Mouse (Mus musculus) olfactory bulb, adult 2 months (tissue): ENCODE results near the gene Katnb1. TPM values are rescaled to one million over a fixed set of nuclear protein-coding genes. Genes with fewer than 3 reads are reported as not detected.
A peak's percentile ranks its signal among the peaks of the same experiment; 100 is the strongest.

Experiments used
- H3K27ac ChIP-seq: fragments of 200-500 bp; 2 replicates; pipeline ENCODE4 v1.5.1; 2012; ENCODE audit warnings: low read depth, low read length; ENCODE audit not compliant: insufficient read depth
- H3K4me1 ChIP-seq: fragments of 200-500 bp; 2 replicates; pipeline ENCODE4 v1.6.1; 2012; ENCODE audit warnings: low read length; ENCODE audit not compliant: control insufficient read depth, insufficient read depth
- H3K4me3 ChIP-seq: fragments of 200-500 bp; 2 replicates; pipeline ENCODE4 v1.5.1; 2012; ENCODE audit warnings: mild to moderate bottlenecking, low read depth, low read length, moderate library complexity; ENCODE audit not compliant: insufficient read depth
- CTCF ChIP-seq: fragments of 200-500 bp; IDR thresholded peaks from 2 replicates; pipeline ENCODE4 v1.5.1; 2012; ENCODE audit warnings: low read depth, mild to moderate bottlenecking, low read length, moderate library complexity; ENCODE audit not compliant: insufficient read depth
- POLR2A ChIP-seq: fragments of 200-500 bp; IDR thresholded peaks from 2 replicates; pipeline ENCODE4 v1.6.1; 2012; ENCODE audit warnings: mild to moderate bottlenecking, low read depth, low read length, moderate library complexity; ENCODE audit not compliant: insufficient read depth
- WGBS: fragments of 180-500 bp; shearing (Covaris S2); methylation state at CpG from one replicate; pipeline ENCODE4 v1.1.7; 2018; 5-methylcytosine and 5-hydroxymethylcytosine counted together
- polyA plus RNA-seq: library from polyadenylated mRNA; stranded (reverse); fragments of >200 nt; gene quantifications from 2 replicates; pipeline ENCODE4 v1.2.4, GENCODE M21; 2012; ENCODE audit warnings: low replicate concordance; ENCODE audit not compliant: missing spikeins, insufficient read depth, insufficient read length

Gene Katnb1
- polyA plus RNA-seq, 1 experiment, result not detected

GRCm38 (mm10) chr8:95079305-95079704 lies 1.7 kb upstream of the Katnb1 start:
- Histone ChIP-seq H3K4me3 (no peak overlapping the region), H3K4me1 (peaks cover 14% of the 10 kb centered on the region), H3K27ac (no peak overlapping the region)
- 87% methylated on average over 4 of the region's 4 CpGs for WGBS
- no peak for TF ChIP-seq CTCF
- no peak for TF ChIP-seq POLR2A

GRCm38 (mm10) chr8:95081650-95082049 lies 664 bp downstream of the Katnb1 start:
- no peak overlapping the region for H3K27ac ChIP-seq
- H3K4me3 ChIP-seq, result peak overlapping the region; percentile 82
- 3% methylated on average over 11 of the region's 11 CpGs for WGBS
- H3K4me1 ChIP-seq, result peaks cover 26% of the 10 kb centered on the region
- TF ChIP-seq CTCF (no peak), POLR2A (no peak)

DNA sequence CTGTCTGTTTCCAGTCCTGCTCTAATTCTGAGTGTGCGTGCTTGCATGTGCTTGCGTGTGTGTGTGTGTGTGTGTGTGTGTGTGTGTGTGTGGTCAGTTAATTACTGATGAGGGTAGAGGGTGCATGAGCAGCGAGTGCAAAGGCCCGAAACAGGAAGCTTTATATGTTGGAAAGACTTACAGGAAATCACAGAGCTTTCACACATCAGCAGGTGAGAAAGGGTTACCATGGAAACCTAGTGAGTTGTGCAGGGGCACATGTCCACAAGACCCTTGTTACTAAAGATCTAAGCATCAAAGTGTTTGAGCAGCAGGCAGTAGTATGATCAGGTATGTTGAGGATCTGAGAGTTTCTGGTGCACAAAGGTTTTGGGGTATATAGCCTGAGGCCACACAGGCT lies 3.3 kb downstream of the Katnb1 start:
- no peak for TF ChIP-seq CTCF
- no peak for TF ChIP-seq POLR2A
- 84% methylated on average over 4 of the region's 4 CpGs for WGBS
- Histone ChIP-seq H3K4me1 (peaks cover 33% of the 10 kb centered on the region), H3K27ac (no peak overlapping the region), H3K4me3 (no peak overlapping the region)

GRCm38 (mm10) chr8:95084744-95085431 lies 3.9 kb downstream of the Katnb1 start:
- H3K4me1 ChIP-seq, result peaks cover 33% of the 10 kb centered on the region
- H3K4me3 ChIP-seq, result no peak overlapping the region
- 86% methylated on average over 10 of the region's 10 CpGs for WGBS
- no peak overlapping the region for H3K27ac ChIP-seq
- TF ChIP-seq CTCF, result no peak
- no peak for TF ChIP-seq POLR2A

DNA sequence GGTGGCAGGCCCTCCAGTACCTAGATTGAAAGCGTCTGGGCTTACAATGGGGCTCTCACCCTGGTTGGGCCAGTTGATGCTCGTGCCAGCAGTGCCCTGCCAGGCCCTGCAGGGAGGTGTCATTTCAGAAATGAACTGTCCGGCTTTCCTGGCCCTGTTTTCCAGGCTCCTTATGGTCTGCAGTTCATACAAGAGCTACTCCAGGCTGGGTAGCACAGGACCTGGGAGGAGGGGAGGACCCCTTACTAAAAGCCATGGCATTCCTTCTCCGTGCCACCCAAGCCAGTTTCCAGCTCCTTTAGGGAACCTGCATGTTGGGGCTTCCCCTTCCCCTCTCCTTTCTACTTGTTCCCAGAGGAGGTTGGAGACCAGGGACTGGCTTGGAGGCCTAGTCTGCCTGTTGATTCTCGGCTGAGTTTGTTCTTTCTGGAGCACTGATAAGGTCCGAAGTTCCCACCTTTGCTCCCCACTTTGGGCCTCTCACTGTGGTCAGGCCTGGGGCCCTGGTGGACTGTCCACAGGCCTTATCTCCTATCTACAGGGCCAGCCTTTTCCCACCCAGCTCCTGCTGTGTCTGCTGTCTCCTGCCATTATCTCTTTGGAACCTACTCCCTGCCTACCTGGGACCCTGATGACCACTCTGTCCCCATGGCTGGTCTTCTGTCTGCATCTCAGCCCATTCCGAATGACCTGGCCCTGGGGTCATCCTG lies 4.6 kb downstream of the Katnb1 start:
- TF ChIP-seq POLR2A (no peak), CTCF (no peak)
- WGBS, result 84% methylated on average over 7 of the region's 7 CpGs
- Histone ChIP-seq H3K4me3 (no peak overlapping the region), H3K27ac (no peak overlapping the region), H3K4me1 (peaks cover 33% of the 10 kb centered on the region)

GRCm38 (mm10) chr8:95093574-95093973 lies 12.6 kb downstream of the Katnb1 start:
- H3K4me3 ChIP-seq, result no peak overlapping the region
- TF ChIP-seq CTCF, result no peak
- TF ChIP-seq POLR2A, result no peak

DNA sequence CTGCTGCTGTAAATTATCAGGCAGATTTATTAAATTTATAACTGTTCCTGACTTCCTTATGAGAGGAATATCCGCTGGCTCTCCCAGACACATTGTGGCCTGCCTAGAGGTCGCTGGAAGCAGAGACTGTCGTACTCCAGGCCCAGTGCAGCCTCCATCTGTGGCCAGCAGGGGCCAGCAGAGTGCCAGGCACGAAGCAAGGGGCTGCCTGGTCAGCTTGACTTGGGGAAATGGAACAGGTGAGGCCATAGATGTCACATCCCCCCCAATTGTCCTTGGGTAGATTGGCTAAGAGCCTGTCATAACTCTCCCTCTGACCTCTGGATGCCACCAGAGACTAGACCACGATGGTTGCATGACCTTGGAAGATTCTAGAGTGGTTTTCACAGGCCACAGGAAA lies 18.0 kb downstream of the Katnb1 start:
- 27% methylated on average over 5 of the region's 5 CpGs for WGBS
- Histone ChIP-seq H3K27ac (no peak overlapping the region), H3K4me3 (no peak overlapping the region), H3K4me1 (no peaks in the 10 kb centered on the region)
- TF ChIP-seq CTCF (peak; percentile 88), POLR2A (no peak)

More at GRCm38 (mm10) chr8:95093574-95093973, 12.6 kb downstream of the Katnb1 start:
- peaks cover 5% of the 10 kb centered on the region; the same call in 1 of the 2 replicates for H3K4me1 ChIP-seq
- H3K27ac ChIP-seq, result no peak overlapping the region
- 79% methylated on average over 4 of the region's 4 CpGs for WGBS

- Histone ChIP-seq H3K27ac (no peak overlapping the region), H3K4me3 (no peak overlapping the region), H3K4me1 (no peaks in the 10 kb centered on the region)
- WGBS, result 73% methylated on average over 4 of the region's 4 CpGs
- TF ChIP-seq CTCF (no peak), POLR2A (no peak)
Measured at GRCm38 (mm10) chr8:95101972-95102371, 21.0 kb downstream of the Katnb1 start.

GRCm38 (mm10) chr8:95107306-95107705 lies 26.3 kb downstream of the Katnb1 start:
- TF ChIP-seq POLR2A (no peak), CTCF (no peak)
- no peak overlapping the region for H3K4me3 ChIP-seq
- H3K4me1 ChIP-seq, result no peaks in the 10 kb centered on the region
- no peak overlapping the region for H3K27ac ChIP-seq
- 83% methylated on average over 13 of the region's 13 CpGs for WGBS
